Mouse (Mus musculus): ENCODE measurements around the gene Klra4. TPM values are rescaled to one million over a fixed set of nuclear protein-coding genes. Genes with fewer than 3 reads are reported as not detected.

The Klra4 gene
- not detected for polyA plus RNA-seq (2017; shearing (Covaris generic))

DNA sequence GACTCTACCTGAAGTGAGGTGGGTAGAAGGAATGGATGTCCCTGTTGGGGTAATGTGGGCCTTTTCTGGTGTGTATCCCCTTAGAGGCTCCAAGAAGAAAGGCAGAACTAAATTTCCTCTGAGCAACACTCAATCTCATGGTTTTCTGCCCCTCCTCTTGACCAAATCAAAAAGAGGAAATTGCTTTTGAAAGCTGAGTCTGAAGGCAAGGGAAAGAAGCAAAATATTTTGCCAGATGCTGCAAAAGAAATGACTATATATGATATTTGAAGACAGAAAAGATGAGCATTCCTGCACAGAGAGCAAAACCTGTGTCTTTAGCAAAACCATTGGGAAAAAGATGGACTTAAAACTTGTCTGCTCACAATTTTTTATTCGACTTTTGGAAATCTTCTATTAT lies at the start of gene Klra4:
TSS of gene Klra4 (minus strand) at position 101 of the 400 bp plus-strand sequence.

DNA sequence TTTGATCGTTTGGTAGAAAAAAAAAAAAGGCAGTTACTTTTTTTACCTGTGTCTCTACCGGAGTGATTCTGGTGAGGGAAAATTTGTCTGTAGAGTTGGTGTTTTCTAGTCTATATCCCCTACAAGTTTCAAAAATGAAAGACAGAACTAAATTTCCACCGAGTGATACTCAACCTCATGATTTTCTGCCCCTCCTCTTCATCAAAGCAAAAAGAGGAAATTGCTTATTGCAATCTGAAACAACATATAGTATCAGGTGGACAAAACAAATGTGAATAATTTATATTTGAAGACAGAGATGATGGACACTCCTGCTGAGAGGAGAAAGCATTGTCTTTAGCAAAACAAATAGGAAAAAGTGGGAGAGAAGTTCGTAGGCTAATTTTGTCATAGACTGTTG lies 40.2 kb downstream of the Klra4 start, which contains the start of gene Klra6:
TSS of gene Klra6 (minus strand) at position 101 of the 400 bp plus-strand sequence.

Other genes starting within 250 kb of the Klra4 start
- not detected for gene Gm17631, start 204.6 kb downstream of the Klra4 start, polyA plus RNA-seq (2017; shearing (Covaris generic))
- gene Klra17, start 190.6 kb downstream of the Klra4 start, polyA plus RNA-seq (2017; shearing (Covaris generic)): not detected
- not detected for gene Klra5, start 149.6 kb downstream of the Klra4 start, polyA plus RNA-seq (2017; shearing (Covaris generic))
- not detected for gene Klra6, start 40.3 kb downstream of the Klra4 start, polyA plus RNA-seq (2017; shearing (Covaris generic))
- gene Klra8, start 62.6 kb upstream of the Klra4 start, polyA plus RNA-seq (2017; shearing (Covaris generic)): not detected
- gene Klra9, start 125.8 kb upstream of the Klra4 start, polyA plus RNA-seq (2017; shearing (Covaris generic)): not detected
- not detected for gene Klra7, start 166.1 kb upstream of the Klra4 start, polyA plus RNA-seq (2017; shearing (Covaris generic))
- gene Klra10, start 214.7 kb upstream of the Klra4 start, polyA plus RNA-seq (2017; shearing (Covaris generic)): not detected

Measured in inflammation-experienced regulatory T-cells, adult 16 weeks (primary cell).